Mouse (Mus musculus) liver, postnatal 0 days (tissue): Measurements from ENCODE around the gene Dkk1.

ENCODE experiments used
- CTCF ChIP-seq: sonication (generic); IDR thresholded peaks from 2 replicates; pipeline ENCODE4 v1.5.1; 2016; ENCODE audit warnings: antibody characterized with exemption, low read depth
- EP300 ChIP-seq: IDR thresholded peaks from 2 replicates; pipeline ENCODE4 v1.6.1; 2016; ENCODE audit warnings: antibody characterized with exemption, low read depth, mild to moderate bottlenecking

DNA sequence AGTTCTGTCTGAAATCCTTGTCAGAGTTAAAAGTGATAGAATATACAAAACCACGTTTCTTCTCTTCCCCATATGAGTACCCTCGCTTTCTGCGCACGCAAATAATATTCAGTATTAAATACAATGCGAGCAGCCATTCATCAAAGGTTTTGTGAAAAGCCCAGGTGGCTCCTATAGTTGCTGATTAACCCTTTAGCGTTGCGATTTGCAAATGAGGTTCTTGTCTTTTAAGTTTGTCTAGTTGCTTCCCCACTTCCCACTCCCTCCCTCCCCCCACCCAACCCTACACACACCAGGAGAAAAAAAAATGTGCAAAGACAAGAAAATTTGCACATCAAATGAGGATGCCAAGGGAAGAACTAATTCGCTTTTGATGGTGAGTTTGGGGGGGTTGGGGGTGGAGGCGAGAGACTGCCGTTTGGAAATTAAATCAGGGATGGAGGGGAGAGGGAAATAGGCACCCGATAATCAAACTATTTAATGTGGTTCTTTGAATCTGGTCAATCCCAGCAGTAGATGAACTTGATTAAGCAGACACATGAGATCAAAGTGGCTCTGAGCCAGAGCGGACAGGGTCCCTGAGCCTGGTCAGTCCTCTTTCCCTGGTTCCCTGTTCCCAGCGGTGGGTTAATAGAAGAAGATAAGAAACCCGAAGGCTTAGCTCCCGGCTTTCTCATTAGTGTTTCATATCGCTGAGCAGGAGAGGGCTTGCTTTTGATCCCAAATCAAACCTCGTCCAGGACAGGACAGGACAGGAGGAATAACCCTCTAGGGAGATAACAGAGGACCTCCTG is 586 bp upstream of the Dkk1 start:
- TF ChIP-seq CTCF (no peak), EP300 (no peak)
